Mouse (Mus musculus) midbrain, embryonic 13.5 days (tissue): ENCODE measurements at regions not wholly inside any gene's neighbourhood (a gene's known extent, or its start where the extent isn't known, plus 50 kb on each side); places are given as distances from the start of the nearest gene placed in this dataset.

Experiments
- ATAC-seq: fragments of 200-750 bp; cut with Nextera tagmentation; 2 replicates; pipeline ENCODE4 v1.8.0; 2017; ENCODE audit warnings: mild to moderate bottlenecking, moderate TSS enrichment, moderate library complexity
- H3K27ac ChIP-seq: fragments of 300-500 bp; sonication (generic); 2 replicates; pipeline ENCODE4 v1.5.1; 2015; ENCODE audit warnings: inconsistent platforms, mild to moderate bottlenecking, moderate library complexity
- H3K27me3 ChIP-seq: fragments of 300-500 bp; sonication (generic); 2 replicates; pipeline ENCODE4 v1.6.1; 2015; ENCODE audit warnings: mild to moderate bottlenecking, inconsistent platforms
- H3K36me3 ChIP-seq: fragments of 300-500 bp; sonication (generic); 2 replicates; pipeline ENCODE4 v1.6.1; 2015; ENCODE audit warnings: mild to moderate bottlenecking, inconsistent platforms
- H3K4me1 ChIP-seq: fragments of 300-500 bp; sonication (generic); replicated peaks from 2 replicates; pipeline ENCODE4 v1.6.1; 2015; ENCODE audit warnings: inconsistent platforms
- H3K4me2 ChIP-seq: fragments of 300-500 bp; sonication (generic); replicated peaks from 2 replicates; pipeline ENCODE4 v1.6.1; 2015; ENCODE audit warnings: moderate library complexity, mild to moderate bottlenecking, inconsistent platforms
- H3K4me3 ChIP-seq: fragments of 300-500 bp; sonication (generic); replicated peaks from 2 replicates; pipeline ENCODE4 v1.5.1; 2015; ENCODE audit warnings: mild to moderate bottlenecking, inconsistent platforms
- H3K9ac ChIP-seq: fragments of 300-500 bp; sonication (generic); replicated peaks from 2 replicates; pipeline ENCODE4 v1.6.1; 2015; ENCODE audit warnings: mild to moderate bottlenecking, inconsistent platforms
- H3K9me3 ChIP-seq: fragments of 300-500 bp; sonication (generic); 2 replicates; pipeline ENCODE4 v1.6.1; 2016; ENCODE audit warnings: mild to moderate bottlenecking, inconsistent platforms
- WGBS: fragments of 180-500 bp; shearing (Covaris S2); methylation state at CpG from one replicate; pipeline ENCODE4 v1.1.7; 2015; 5-methylcytosine and 5-hydroxymethylcytosine counted together

DNA sequence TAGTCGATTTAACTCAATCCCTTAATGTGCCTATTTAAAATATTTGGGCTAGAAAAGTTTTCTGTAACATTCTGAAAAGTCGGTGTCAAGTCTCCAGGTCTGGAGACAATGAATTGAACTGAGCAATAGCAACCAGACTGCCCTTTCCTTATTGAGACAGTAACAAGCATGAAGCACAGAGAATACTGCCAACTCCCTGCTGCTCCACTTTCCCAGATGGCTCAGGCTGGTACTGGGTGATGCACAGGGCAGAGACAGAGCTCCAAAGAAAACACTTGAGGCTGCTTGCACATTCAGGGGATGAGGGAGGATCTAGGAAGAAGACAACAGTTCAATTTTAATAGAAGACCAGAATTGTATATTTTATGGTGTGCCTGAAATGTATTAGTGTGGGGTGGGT is 87.7 kb upstream of the Sorcs1 start:
- H3K27ac ChIP-seq = no peak overlapping the region
- no peaks in the 10 kb centered on the region for H3K27me3 ChIP-seq
- no peak overlapping the region for H3K4me3 ChIP-seq
- no peak overlapping the region for H3K4me2 ChIP-seq
- H3K9ac ChIP-seq = no peak overlapping the region
- peak; percentile 70 for ATAC-seq
- H3K4me1 ChIP-seq = no peaks in the 10 kb centered on the region
- H3K9me3 ChIP-seq = no peaks in the 10 kb centered on the region
- H3K36me3 ChIP-seq = no peaks in the 10 kb centered on the region
- 39% methylated on average over 2 of the region's 2 CpGs for WGBS
